Mouse (Mus musculus): ENCODE measurements around the gene Ttc28. TPM values are rescaled to one million over a fixed set of nuclear protein-coding genes. Genes with fewer than 3 reads are reported as not detected.
A peak's percentile ranks its signal among the peaks of the same experiment; 100 is the strongest.

The Ttc28 gene
- total RNA-seq, 2 experiments from 2014 or later, result 0.50 to 2.0 TPM

- no peak for ATAC-seq (replicated peaks; ENCODE audit: poor library complexity)
Measured at GRCm38 (mm10) chr5:111304730-111305129, 425.1 kb downstream of the Ttc28 start.

- ATAC-seq (replicated peaks; ENCODE audit: poor library complexity), result no peak
Measured at GRCm38 (mm10) chr5:111310185-111310584, 430.6 kb downstream of the Ttc28 start.

GRCm38 (mm10) chr5:111313833-111314232 is 434.2 kb downstream of the Ttc28 start:
- ATAC-seq (replicated peaks; ENCODE audit: poor library complexity), result no peak

GRCm38 (mm10) chr5:111315061-111315460 is 435.5 kb downstream of the Ttc28 start:
- no peak for ATAC-seq (replicated peaks; ENCODE audit: poor library complexity)

GRCm38 (mm10) chr5:111317526-111317925 is 437.9 kb downstream of the Ttc28 start:
- no peak for ATAC-seq (replicated peaks; ENCODE audit: poor library complexity)

- ATAC-seq (replicated peaks; ENCODE audit: poor library complexity), result no peak
Measured at GRCm38 (mm10) chr5:111318946-111319345, 439.3 kb downstream of the Ttc28 start.

GRCm38 (mm10) chr5:111325813-111326212 is 446.2 kb downstream of the Ttc28 start:
- no peak for ATAC-seq (replicated peaks; ENCODE audit: poor library complexity)

GRCm38 (mm10) chr5:111327420-111327819 is 447.8 kb downstream of the Ttc28 start:
- no peak for ATAC-seq (replicated peaks; ENCODE audit: poor library complexity)

GRCm38 (mm10) chr5:111329782-111330416 is 450.3 kb downstream of the Ttc28 start:
- ATAC-seq (replicated peaks; ENCODE audit: poor library complexity), result peak; percentile 5

GRCm38 (mm10) chr5:111330417-111331098 is 451.0 kb downstream of the Ttc28 start, which contains the start of gene Pitpnb:
Gene Pitpnb (plus strand): TSS chr5:111330763.
- ATAC-seq (replicated peaks; ENCODE audit: poor library complexity), result peak; percentile 93

GRCm38 (mm10) chr5:111331099-111331435 is 451.5 kb downstream of the Ttc28 start:
- 0 out of 2 replicates have a peak, but pooled peaks have one; percentile 1 for ATAC-seq (replicated peaks; ENCODE audit: poor library complexity)

GRCm38 (mm10) chr5:111335939-111336691 is 456.5 kb downstream of the Ttc28 start:
- ATAC-seq (replicated peaks; ENCODE audit: poor library complexity), result no peak

Other genes starting within 250 kb of the Ttc28 start
- 33.4 and 34.3 TPM in 2 replicates for gene Noc4l, start 226.4 kb upstream of the Ttc28 start, total RNA-seq (2015)
- gene Noc4l, start 226.4 kb upstream of the Ttc28 start, total RNA-seq (2017), result 39.2 and 39.3 TPM in 2 replicates
- gene Ddx51, start 226.4 kb upstream of the Ttc28 start, total RNA-seq (2015), result 15.9 and 19.0 TPM in 2 replicates
- 8.3 and 9.5 TPM in 2 replicates for gene Ddx51, start 226.4 kb upstream of the Ttc28 start, total RNA-seq (2017)
- 94.1 and 115 TPM in 2 replicates for gene Ep400, start 109.1 kb upstream of the Ttc28 start, total RNA-seq (2015)
- gene Ep400, start 109.1 kb upstream of the Ttc28 start, total RNA-seq (2017), result 41.0 and 41.7 TPM in 2 replicates
- gene Pus1, start 99.1 kb upstream of the Ttc28 start, total RNA-seq (2015), result 20.1 and 22.3 TPM in 2 replicates
- 60.3 and 68.1 TPM in 2 replicates for gene Pus1, start 99.1 kb upstream of the Ttc28 start, total RNA-seq (2017)
- 13.7 and 16.4 TPM in 2 replicates for gene Ulk1, start 69.7 kb upstream of the Ttc28 start, total RNA-seq (2015)
- 4.1 and 5.9 TPM in 2 replicates for gene Ulk1, start 69.7 kb upstream of the Ttc28 start, total RNA-seq (2017)
- gene Hscb, start 40.0 kb upstream of the Ttc28 start, total RNA-seq (2015), result 53.7 and 69.4 TPM in 2 replicates
- gene Hscb, start 40.0 kb upstream of the Ttc28 start, total RNA-seq (2017), result 61.3 and 76.2 TPM in 2 replicates
- 29.8 and 30.4 TPM in 2 replicates for gene Chek2, start 39.8 kb upstream of the Ttc28 start, total RNA-seq (2015)
- 27.4 and 32.9 TPM in 2 replicates for gene Chek2, start 39.8 kb upstream of the Ttc28 start, total RNA-seq (2017)